Mouse (Mus musculus): Measurements from ENCODE around the gene Elmo1. TPM values are rescaled to one million over a fixed set of nuclear protein-coding genes. Genes with fewer than 3 reads are reported as not detected.

Elmo1 gene
- total RNA-seq, 4 experiments from 2014 or later: 71.7 to 78.6 (median 74.5) TPM

- no peak for DNase-seq (ENCODE audit: low spot score in 2 of 2)
Measured at GRCm38 (mm10) chr13:20257562-20258525, 167.4 kb downstream of the Elmo1 start.

GRCm38 (mm10) chr13:20263173-20263572 is 172.8 kb downstream of the Elmo1 start:
- no peak for DNase-seq (ENCODE audit: low spot score in 2 of 2)

- no peak for DNase-seq (ENCODE audit: low spot score in 2 of 2)
Measured at GRCm38 (mm10) chr13:20270148-20270547, 179.8 kb downstream of the Elmo1 start.

- DNase-seq (ENCODE audit: low spot score in 2 of 2): no peak
Measured at GRCm38 (mm10) chr13:20271799-20272198, 181.4 kb downstream of the Elmo1 start.

- DNase-seq (ENCODE audit: low spot score in 2 of 2): no peak
Measured at GRCm38 (mm10) chr13:20272562-20272961, 182.2 kb downstream of the Elmo1 start.

GRCm38 (mm10) chr13:20279889-20280288 is 189.5 kb downstream of the Elmo1 start:
- DNase-seq (ENCODE audit: low spot score in 2 of 2): no peak

GRCm38 (mm10) chr13:20283891-20284290 is 193.5 kb downstream of the Elmo1 start:
- no peak for DNase-seq (ENCODE audit: low spot score in 2 of 2)

GRCm38 (mm10) chr13:20286680-20287079 is 196.3 kb downstream of the Elmo1 start:
- no peak for DNase-seq (ENCODE audit: low spot score in 2 of 2)

GRCm38 (mm10) chr13:20288393-20288792 is 198.0 kb downstream of the Elmo1 start:
- DNase-seq (ENCODE audit: low spot score in 2 of 2): peak in 1 of 2 experiments; percentile 31

- no peak for DNase-seq (ENCODE audit: low spot score in 2 of 2)
Measured at GRCm38 (mm10) chr13:20290412-20290811, 200.0 kb downstream of the Elmo1 start.

- no peak for DNase-seq (ENCODE audit: low spot score in 2 of 2)
Measured at GRCm38 (mm10) chr13:20292348-20292747, 202.0 kb downstream of the Elmo1 start.

- no peak for DNase-seq (ENCODE audit: low spot score in 2 of 2)
Measured at GRCm38 (mm10) chr13:20295278-20295970, 205.0 kb downstream of the Elmo1 start.

- DNase-seq (ENCODE audit: low spot score in 2 of 2): peak in 1 of 2 experiments; percentile 51
Measured at GRCm38 (mm10) chr13:20297841-20298240, 207.4 kb downstream of the Elmo1 start.

- DNase-seq (ENCODE audit: low spot score in 2 of 2): no peak
Measured at GRCm38 (mm10) chr13:20299424-20299823, 209.0 kb downstream of the Elmo1 start.

- no peak for DNase-seq (ENCODE audit: low spot score in 2 of 2)
Measured at GRCm38 (mm10) chr13:20300052-20300564, 209.7 kb downstream of the Elmo1 start.

GRCm38 (mm10) chr13:20300626-20301025 is 210.2 kb downstream of the Elmo1 start:
- no peak for DNase-seq (ENCODE audit: low spot score in 2 of 2)

GRCm38 (mm10) chr13:20301760-20302159 is 211.4 kb downstream of the Elmo1 start:
- no peak for DNase-seq (ENCODE audit: low spot score in 2 of 2)

GRCm38 (mm10) chr13:20305621-20306020 is 215.2 kb downstream of the Elmo1 start:
- no peak for DNase-seq (ENCODE audit: low spot score in 2 of 2)

GRCm38 (mm10) chr13:20306180-20307177 is 216.1 kb downstream of the Elmo1 start:
- DNase-seq (ENCODE audit: low spot score in 2 of 2): peak in 1 of 2 experiments; percentile 84

GRCm38 (mm10) chr13:20307381-20307780 is 217.0 kb downstream of the Elmo1 start:
- no peak for DNase-seq (ENCODE audit: low spot score in 2 of 2)

GRCm38 (mm10) chr13:20311612-20312011 is 221.2 kb downstream of the Elmo1 start:
- DNase-seq (ENCODE audit: low spot score in 2 of 2): peak; percentile 67 to 75
